Mouse (Mus musculus) kidney, adult 18-20 months (tissue): ENCODE results near the gene Nolc1.

ENCODE experiments used
- DNase-seq: peaks from one replicate; pipeline ENCODE4 v3.0.0; 2021

Nolc1 gene

GRCm38 (mm10) chr19:46075616-46076607, at the start of gene Nolc1:
Gene Nolc1 (plus strand): TSS chr19:46075863.
- DNase-seq: peak; percentile 100

- no peak for DNase-seq
Observed at GRCm38 (mm10) chr19:46026567-46026966, 49.1 kb upstream of the Nolc1 start.

- no peak for DNase-seq
Observed at GRCm38 (mm10) chr19:46028747-46029320, 46.8 kb upstream of the Nolc1 start.

- DNase-seq: no peak
Observed at GRCm38 (mm10) chr19:46029652-46030051, 46.0 kb upstream of the Nolc1 start.

GRCm38 (mm10) chr19:46030196-46030983, 45.3 kb upstream of the Nolc1 start:
- DNase-seq: no peak

GRCm38 (mm10) chr19:46031689-46032432, 43.8 kb upstream of the Nolc1 start:
- DNase-seq: no peak

- DNase-seq: no peak
Observed at GRCm38 (mm10) chr19:46032731-46033510, 42.7 kb upstream of the Nolc1 start.

GRCm38 (mm10) chr19:46033911-46034310, 41.8 kb upstream of the Nolc1 start:
- no peak for DNase-seq

- no peak for DNase-seq
Observed at GRCm38 (mm10) chr19:46035971-46036370, 39.7 kb upstream of the Nolc1 start.

GRCm38 (mm10) chr19:46036477-46037242, 39.0 kb upstream of the Nolc1 start:
- DNase-seq: no peak

- no peak for DNase-seq
Observed at GRCm38 (mm10) chr19:46037243-46037924, 38.3 kb upstream of the Nolc1 start.

GRCm38 (mm10) chr19:46037925-46038850, 37.5 kb upstream of the Nolc1 start:
- DNase-seq: no peak

- no peak for DNase-seq
Observed at GRCm38 (mm10) chr19:46038851-46039260, 36.8 kb upstream of the Nolc1 start.

GRCm38 (mm10) chr19:46039478-46039877, 36.2 kb upstream of the Nolc1 start:
- DNase-seq: peak; percentile 90

GRCm38 (mm10) chr19:46040149-46040902, 35.3 kb upstream of the Nolc1 start:
- DNase-seq: no peak

GRCm38 (mm10) chr19:46041299-46041932, 34.2 kb upstream of the Nolc1 start:
- no peak for DNase-seq

- DNase-seq: peak; percentile 90
Observed at GRCm38 (mm10) chr19:46041933-46042475, 33.7 kb upstream of the Nolc1 start.
